Mouse (Mus musculus) spleen, adult 2 months (tissue): ENCODE data around the gene Lamc2.

Experiments
- CTCF ChIP-seq: fragments of 200-500 bp; IDR thresholded peaks from 2 replicates; pipeline ENCODE4 v1.5.1; 2011; ENCODE audit warnings: mild to moderate bottlenecking, inconsistent platforms; ENCODE audit not compliant: insufficient read depth, insufficient read length, insufficient replicate concordance; ENCODE audit errors: extremely low read depth
- POLR2A ChIP-seq: fragments of 200-500 bp; IDR thresholded peaks from 2 replicates; pipeline ENCODE4 v1.6.1; 2011; ENCODE audit warnings: low read depth, low read length, inconsistent platforms

DNA sequence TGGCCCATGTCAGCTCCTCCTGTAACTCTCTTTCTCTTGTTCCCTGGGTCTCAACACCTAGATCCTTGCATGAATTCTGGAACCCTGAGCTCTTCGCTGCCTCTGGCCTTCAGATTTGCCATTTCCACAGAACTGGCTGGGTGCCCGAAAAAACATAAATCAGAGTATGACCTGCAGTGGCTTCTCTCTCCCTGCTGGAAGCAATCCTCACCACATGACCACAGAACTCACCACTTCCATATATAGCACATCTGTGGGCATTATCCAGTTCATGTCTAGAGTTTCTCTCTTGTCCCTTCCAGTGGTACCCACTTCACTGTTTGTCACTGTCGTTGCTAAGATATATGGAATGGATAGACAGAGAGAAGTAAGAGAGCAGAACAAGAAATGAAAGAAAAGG is 13.0 kb downstream of the Lamc2 start:
- TF ChIP-seq POLR2A, result no peak
- TF ChIP-seq CTCF, result no peak
